Mouse (Mus musculus) lung, postnatal 14 days (tissue): ENCODE results near the gene Cdkl4.

ENCODE experiments used
- DNase-seq: peaks from one replicate; pipeline ENCODE4 v3.0.0; 2021

Cdkl4 gene

DNA sequence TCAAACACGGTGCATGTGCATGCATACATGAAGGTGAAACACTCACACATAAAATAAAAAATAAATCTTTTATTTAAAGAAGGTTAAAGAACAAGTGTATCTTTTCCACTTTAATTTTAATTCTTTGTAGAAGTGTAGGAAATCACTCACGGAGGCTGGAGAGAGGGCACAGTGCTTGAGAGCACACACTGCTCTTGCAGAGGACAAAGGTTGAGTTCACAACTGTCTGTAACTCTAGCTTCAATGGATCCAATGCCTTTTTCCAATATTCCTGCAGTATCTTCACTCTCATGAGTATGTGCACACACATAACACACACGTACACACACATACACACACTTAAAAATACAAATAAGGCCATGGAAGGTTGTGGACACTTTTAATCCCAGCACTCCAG lies 67.2 kb downstream of the Cdkl4 start:
- no peak for DNase-seq

DNA sequence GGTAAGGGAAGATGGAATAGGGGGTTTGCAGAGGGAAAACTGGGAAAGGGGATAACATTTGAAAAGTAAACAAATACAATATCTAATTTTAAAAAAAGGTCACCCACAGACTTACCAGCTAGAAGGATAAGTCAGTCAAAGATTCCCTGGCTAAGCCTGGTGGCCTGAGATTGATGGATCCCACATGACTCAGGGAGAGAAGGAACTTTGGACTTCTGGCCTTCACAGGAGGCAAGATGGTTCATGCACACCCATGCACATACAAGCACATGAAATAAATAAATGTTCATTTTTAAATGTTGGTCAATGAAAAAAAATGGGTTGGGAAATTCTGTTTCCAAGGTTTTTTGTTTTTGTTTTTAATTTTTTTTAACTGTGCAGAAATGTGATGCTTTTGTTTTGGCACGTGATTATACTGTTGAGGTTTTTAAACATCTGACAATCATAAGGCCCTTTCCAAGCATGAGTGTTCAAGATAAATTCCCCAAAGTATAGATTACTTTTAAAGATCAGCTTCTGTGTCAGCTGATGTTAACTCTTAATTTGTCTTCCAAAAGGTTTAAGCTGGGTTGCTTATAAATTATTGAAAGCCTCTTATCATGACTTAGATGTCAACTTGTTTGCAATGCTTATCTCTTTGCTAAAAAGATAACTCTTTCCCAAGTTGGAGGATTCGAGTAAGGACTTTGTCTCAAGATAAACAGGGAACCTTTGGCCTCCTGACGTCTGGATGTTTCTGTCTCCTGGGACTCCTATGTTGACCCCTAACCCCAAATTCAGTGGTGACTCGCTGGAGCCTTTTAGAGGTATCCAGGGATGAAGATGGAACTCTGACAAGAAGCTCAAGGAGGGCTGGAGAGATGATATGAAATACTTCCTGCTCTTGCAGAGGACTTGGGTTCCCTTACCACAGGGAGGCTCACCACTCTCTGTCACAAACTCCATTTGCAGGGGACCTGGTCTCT lies 67.8 kb downstream of the Cdkl4 start:
- DNase-seq: no peak

DNA sequence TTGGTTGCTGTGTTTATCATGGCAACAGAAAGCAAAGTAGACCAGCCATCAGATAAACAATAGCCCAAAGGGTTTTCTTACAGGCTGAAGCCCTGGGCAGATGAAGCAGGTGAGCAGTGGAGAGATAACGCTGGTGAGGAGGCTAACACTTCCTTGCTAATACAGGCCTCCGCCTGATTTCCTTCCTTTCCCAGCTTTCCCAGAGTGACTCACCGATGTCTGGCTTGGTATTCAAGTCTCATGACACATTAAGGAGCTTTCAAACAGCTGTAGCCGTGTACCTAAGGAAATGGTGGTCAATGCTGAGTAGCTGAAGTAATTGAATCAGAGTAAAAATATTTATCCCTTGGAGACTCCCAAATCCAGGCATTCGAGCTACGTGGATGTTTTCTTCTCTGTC lies 71.8 kb downstream of the Cdkl4 start:
- DNase-seq: no peak

DNA sequence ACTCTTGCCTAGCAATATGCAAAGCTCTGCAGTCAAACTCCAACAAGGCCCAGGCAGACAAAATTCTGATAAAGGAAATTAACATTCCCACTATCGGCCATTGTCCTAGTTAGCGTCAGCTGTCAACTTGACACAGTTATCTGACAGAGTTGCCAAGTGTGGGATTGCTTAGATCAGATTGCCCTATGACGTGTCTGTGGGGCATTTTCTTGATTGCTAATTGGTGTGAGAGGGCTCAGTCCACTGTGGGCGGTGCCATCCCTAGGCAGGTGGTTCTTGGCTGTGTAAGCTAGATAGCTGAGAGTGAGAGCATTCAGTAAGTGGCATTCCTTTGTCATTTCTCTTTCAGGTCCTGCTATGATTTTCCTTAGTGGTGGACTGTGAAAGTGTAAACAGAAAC lies 72.3 kb downstream of the Cdkl4 start:
- DNase-seq: no peak

DNA sequence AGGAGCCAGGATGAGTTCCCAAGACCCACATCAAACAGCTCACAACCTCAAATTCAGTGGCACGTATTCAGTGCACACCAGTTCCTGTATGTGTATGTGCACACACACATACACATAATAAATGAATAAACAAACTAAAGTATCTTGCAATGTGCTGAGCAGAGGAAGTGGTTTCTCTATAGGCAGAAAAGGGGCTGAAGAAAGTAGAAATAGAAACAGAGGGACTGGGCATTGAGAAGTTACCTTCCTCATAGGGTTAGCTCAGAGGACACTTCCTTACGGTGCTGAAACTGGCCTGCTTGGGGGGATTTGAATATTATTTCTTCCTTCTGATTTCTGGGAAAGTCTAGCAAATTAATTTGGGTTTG lies 75.8 kb downstream of the Cdkl4 start:
- no peak for DNase-seq

DNA sequence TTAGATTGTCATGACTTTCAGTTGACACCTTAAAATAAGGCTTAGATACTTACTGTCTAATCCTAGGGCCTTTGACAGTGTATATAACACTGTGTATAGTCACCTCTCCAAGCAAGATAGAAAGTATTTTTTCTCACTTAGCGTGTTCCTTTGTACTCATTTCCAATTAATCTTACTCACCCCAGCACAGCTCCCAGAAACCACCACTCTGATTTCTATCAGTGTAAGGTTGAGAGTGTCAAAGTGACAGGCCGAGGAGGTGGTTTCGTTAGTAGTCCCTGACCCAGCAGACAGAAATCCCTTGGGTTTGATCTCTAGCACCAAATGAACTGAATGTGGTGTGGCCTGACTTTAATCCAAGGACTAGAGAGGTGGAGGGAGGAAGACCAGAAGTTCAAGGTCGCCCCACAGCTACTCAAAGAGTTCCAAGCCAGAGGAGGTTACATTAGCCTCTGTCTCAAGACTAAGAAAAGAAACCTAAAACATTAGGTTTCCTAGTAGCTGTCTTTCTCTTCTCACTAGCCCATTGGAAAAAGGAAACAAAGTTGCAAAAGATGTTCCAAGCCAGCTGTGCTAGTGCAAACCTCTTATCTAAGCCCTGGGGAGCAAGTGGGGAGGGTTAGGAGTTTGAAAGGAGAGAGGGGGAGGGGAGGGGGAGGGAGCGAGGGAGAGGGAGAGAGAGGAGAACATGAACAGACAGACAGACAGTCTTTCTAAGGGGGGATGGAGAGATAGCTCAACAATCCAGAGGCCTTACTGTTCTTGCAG lies 76.4 kb downstream of the Cdkl4 start:
- no peak for DNase-seq

DNA sequence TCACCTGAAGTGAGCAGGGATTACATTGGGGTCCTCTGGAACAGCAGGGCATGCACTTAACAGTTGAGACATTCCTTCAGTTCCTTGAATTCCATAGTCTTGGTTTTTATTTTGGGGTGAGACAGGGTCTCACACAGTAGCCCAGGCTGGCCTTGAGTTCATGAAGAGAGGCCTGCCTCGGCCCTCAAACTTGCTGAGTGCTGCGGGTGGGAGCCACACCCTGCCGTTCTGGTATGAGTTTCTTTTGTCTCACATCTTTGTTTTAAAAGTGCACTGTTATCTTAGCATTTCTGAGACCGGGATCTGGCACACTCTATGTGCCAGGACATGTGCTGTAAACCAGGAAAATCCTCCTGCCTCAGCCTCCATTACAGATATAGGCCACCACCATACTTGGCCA lies 77.6 kb downstream of the Cdkl4 start:
- DNase-seq: no peak

DNA sequence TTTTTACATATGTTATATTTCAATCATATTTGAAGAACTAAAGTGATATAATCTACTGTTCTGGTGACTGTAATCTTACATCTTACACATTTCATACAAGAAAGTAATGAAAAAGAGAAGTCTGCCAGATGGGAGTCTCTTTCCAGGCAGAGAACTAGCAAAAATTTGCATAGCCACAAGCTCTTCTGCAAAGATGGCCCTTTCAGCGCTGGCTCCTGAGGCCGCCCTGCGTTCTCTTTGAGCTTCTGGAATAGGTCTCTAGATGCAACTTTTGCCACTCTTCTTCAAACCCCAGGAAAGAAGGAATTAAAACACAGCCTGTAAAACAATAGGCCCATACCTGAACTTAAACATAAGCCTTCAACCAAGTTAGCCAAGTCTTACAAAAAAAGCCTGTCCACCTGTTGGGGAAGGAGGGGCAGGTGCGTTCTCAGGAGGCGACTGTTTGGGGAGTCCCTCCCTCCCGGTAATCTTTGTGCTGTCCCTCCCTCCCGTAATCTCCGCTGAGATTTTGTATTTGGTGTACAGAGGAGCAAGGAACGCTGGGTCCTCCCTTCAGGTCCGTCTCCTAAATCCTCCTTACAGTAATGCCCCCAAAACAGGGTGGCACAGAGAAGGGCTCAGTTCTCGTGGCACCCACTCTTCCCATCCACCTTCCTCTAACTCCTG lies 78.9 kb downstream of the Cdkl4 start:
- no peak for DNase-seq

DNA sequence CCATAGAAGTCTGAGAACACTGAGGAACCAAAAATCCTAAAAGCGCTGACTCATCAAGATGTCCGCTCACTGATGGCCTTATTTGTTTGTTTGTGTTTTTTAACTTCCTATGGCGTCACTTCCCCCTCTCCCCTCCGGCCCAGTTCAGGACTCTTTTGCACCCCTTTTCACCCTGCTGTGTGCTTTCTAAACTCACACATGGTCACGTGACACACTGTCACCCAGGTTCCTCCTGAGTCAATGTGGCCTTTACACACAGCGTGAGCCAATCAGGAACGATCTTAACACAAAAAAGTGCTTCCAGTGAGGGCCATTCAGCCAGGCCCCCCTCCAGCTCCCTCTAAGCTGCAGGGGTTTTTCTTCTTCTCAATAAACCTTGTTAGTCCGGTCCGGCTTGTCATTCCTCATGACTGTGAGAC lies 80.4 kb downstream of the Cdkl4 start:
- DNase-seq: no peak

DNA sequence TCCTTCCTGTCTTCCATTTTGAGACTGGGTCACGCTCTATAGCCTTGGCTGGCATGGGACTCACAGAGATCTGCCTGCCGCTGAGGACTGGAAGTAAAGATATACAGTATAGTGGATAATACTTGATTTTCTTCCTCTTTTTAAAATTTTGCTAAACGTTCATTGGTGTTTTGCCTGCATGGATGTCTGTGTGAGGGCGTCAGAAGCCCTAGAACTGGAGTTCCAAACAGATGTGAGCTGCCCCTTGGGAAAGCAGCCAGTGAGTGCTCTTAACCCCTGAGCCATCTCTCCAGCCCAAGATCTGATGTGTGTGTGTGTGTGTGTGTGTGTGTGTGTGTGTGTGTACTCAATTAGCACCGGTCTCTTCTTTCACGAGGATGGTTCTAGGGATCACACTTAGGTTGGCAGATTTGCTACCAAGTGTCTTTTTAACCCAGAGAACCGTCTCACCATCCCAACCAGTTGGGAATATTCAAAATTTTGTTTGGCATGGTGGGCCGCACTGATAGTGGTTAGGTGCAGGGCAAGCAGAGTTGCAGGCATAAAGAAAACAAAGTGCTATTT lies 80.9 kb downstream of the Cdkl4 start:
- no peak for DNase-seq

DNA sequence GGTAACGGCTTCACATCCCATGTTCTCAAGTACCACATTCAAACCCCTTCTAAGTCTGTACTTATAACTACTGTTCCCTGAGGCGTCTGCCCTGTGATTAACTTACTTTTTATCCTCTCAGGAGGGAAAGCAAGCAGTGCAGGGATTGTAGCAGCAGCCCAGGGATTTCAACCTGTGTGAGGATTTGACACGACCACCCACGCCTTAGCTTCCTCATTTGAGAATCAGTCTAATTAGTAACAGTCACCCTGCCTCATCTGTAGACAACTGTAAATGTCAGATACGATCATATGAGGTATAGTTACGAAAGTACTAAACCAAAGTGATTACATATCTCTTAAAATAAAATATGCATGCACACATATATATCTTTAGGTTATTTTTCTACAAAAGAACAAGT lies 81.4 kb downstream of the Cdkl4 start:
- DNase-seq: no peak

DNA sequence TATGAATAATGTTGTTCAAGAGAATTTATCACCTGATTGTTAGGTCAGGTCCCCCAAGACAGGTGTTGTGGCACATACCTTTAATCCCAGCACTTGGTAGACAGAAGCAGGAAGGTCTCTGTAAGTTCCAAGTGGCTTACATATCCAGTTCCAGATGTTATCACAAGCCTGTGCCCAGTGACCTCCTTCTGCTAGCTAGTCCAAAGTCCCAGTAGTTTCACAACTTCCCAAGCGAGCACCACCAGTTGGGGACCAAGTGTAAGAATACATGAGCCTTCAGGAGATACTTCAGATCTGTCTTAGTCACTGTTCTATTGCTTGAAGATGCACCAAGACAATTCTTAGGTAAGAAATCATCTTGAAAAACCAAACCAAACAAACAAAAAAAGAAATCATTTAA lies 83.7 kb downstream of the Cdkl4 start:
- DNase-seq: no peak

DNA sequence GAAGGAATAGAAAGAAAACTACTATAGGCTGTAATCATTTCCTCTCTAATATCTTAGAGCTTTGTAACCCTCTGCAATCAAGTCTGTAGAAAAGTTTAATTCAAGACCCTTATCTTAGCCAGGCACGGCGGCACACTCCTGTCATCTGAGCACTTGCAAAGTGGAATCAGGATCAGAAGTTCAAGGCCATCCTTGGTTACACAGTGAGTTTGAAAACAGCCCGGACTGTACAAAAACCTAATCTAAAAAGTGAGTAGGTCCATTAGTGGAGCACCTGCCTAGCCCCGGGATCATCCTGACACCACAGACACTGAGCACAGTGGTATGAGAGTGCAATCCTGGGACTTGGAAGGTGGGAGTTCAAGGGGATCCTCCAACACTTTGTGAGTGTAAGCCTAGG lies 84.8 kb downstream of the Cdkl4 start:
- DNase-seq: no peak

DNA sequence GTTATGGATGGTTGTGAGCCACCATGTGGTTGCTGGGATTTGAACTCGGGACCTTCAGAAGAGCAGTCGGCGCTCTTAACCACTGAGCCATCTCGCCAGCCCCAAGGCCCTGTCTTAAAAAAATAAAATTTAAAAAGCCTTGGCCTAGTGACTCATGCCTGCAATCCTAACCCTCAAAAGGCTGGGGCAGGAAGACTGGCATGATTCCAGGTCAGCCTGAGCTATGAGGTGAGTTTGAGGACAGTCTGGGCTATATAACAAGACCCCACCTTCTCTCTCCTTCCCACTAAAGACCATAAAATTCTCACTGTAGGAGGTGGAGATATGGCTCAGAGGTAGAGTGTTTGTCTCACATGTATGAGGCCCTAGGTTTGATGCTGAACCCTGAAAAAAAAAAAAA lies 85.3 kb downstream of the Cdkl4 start:
- DNase-seq: no peak

DNA sequence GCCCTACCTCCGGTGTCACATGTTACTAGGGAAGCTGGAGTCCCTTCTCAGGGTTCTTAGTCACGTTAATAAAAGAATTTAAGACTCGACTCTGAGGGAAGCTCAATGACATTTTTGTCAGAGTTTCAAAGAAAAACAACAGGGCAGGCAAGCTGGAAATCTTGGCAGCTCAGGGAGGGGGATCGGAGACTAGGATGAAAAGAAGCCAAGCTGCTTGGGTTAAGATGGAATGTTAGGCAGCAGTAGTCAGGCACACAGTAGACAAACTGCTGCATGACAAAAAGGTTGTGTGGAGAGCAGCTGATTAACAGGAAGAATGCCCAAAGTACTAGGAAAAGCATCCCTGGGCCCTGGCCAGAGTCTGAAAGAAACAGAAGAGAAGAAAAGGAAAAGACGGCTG lies 87.4 kb downstream of the Cdkl4 start:
- no peak for DNase-seq

DNA sequence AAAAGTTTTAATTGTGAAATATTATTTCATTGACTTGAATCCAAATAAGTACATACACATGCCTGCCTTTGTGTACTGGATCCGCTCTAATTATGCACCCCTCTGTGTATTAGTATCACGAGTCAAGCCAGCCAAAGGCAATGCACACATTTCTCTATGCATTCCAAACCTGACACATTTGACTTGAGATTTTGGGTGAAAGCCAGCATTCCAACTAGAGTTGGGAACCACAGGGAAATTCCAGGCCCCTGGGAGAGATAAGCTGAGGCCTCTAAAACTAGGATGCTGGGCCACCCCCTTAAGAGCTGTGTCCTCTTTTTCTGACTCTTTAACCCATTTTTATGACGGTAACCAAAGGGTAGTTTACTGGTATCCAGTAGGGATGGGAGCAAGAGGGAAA lies 88.7 kb downstream of the Cdkl4 start:
- DNase-seq: no peak

DNA sequence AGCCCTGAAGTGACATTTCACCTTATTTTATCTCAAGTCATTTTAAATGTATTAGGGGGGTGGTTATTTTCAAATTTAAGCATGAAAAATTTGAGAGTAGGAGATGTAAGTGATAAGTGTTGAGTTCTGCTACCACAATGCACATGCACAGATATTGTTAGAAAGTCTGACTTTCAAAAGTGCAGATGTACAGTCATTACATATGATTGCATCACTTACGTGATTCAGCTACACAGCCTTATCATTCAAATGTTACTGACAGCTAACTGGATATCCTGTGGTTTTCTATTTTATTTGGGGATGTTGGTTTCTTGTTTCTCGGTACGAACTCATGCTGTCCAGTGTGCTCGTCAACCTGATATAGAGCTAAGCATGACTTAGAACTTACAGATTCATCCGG lies 92.5 kb downstream of the Cdkl4 start:
- no peak for DNase-seq

DNA sequence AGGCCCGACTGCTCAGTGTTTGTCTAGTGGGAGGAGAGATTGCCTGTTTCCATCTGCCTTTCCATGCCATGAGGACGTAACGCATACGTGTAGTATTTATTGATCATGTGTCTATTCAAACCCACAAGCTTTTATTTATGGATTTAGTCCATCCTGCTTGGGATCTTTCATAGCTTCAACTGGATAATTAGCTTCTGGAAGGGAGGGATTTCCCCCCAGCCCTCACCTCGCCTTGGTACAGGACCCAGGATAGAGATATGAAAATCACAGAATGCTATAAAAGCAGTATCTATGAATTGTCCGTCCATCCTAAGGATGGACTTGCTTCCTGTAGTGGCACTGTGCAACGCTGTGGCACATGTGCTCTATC lies 96.8 kb downstream of the Cdkl4 start:
- no peak for DNase-seq

DNA sequence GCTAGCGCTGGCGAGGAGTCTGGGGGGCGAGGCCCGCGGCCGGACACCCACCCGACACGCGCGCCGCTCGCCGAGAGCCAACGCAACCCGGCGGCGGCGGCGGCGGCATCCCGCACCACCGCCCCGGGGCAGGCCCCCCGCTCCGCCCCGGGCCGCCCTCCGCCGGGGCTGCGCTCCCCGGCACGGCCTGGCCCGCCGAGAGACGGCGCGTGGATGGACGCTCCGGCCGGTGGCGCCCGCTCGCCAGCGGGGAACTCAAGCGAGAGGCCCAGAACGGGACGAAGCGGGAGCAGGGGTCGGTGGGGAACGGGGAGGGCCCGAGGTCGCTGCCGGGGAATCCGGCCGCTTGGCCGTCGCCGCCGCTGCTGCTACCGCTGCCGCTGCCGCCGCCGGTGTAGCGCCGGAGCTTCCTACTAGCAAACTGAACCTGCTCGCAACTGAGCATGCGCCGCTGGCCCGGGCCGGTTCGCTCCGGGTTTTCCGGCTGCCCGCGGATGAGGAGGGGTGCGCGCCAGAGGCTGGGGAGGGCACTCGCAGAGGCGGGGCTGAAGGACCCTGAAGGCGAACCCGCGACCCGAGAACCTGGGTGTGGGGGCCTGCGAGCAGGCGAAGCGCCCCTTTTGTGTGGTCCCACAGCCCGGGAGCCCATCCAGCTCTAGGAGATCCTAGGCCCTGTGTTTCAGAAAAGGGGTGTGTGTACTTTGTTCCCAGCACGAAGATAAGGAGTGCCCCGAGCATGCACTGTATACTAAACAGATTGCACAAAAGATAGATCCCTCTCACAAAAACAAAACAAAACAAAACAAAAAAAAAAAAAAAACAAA lies 97.4 kb downstream of the Cdkl4 start, which contains the start of gene Sos1:
TSS of gene Sos1 (minus strand) at position 423 of the 824 bp plus-strand sequence.
- peak; percentile 98 for DNase-seq

DNA sequence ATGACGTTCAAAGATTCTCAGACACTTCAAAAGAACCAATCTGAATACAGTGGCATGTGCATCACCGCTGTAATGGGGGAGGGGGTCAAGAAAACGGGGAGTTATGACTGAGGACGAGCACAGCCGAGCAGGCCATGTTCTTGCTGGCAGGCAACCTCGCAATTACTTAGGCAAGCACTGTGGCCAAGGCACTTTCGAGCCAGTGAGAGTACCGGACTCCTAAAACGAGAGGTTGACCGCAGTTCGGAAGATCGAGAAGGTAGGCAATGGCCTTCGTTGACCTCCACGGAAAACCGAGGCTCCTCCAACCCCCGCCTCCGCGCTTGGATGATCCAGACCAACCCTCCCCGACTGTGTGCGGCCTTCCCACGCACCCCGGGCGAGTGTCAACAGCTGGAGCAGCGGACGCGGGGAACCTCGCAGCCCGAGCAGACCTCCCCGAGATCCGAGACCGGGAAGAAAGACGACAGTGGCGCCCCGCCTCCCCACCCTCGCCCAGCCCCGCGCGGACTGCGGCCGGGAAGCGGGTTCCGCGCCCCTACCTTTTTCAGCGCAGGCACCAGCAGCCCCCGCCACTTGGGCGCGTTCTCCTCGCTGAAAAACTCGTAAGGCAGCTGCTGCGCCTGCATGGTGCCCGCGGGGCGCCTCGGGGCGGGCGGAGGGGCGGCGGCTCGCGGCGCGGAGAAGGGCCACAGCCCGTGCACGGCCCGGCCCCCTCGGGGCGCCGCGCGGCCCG lies 98.2 kb downstream of the Cdkl4 start:
- DNase-seq: peak; percentile 46

DNA sequence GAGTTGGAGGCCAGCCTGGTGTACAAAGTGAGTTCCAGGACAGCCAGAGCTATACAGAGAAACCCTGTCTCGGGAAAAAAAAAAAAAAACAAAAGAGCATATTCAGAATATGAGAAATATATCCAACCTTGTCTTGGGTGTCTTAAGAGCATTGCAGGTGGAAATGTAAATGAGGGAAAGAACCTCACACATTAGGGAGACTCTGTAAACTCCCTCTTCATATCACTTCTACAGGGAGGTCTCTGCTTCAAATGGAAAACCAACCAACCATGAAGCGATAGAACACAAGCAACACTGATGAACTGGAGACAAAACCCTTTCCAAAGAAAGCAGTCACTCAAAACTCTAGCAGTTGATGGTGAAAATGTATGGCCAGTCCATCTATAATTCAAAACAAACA lies 99.9 kb downstream of the Cdkl4 start:
- no peak for DNase-seq

DNA sequence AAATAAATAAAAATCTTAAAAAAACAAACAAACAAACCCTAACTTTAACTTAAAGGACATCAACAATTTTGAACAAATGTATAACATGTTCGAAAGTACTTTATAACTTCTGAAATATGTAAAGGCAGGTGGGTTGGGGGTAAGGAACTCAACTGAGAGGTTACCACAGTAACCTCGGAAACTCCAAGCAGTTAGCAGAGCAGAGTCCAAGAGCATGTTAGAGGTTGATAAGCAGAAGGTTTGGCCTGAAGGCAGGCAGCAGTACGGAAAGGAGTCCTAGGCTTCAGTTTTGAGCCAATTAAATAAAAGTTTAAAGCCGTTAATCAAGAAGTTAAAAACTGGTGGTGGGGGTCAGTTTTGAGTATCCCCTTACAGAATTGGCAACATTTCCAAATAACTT lies 101.1 kb downstream of the Cdkl4 start:
- DNase-seq: no peak
